Mouse (Mus musculus): Measurements from ENCODE around the gene Nell1. TPM values are rescaled to one million over a fixed set of nuclear protein-coding genes. Genes with fewer than 3 reads are reported as not detected.

Nell1 gene
- polyA plus RNA-seq, 1 experiment from 2014 or later, result 2.9 TPM

- H3K9ac ChIP-seq (replicated peaks), result no peak overlapping the region
- no peaks in the 10 kb centered on the region for H3K36me3 ChIP-seq
- no peaks in the 10 kb centered on the region for H3K9me3 ChIP-seq
- peaks cover 30% of the 10 kb centered on the region for H3K27me3 ChIP-seq
- no peak overlapping the region for H3K4me3 ChIP-seq
- peaks cover under 1% of the 10 kb centered on the region; the same call in 1 of the 2 replicates for H3K4me1 ChIP-seq
- WGBS, result 42% methylated on average over 4 of the region's 4 CpGs
- no peak overlapping the region for H3K4me2 ChIP-seq (replicated peaks)
- no peak overlapping the region for H3K27ac ChIP-seq (replicated peaks)
- no peak for ATAC-seq (ENCODE audit: low FRiP score, low read depth)
These were observed 5.1 kb upstream of the Nell1 start for GRCm38 (mm10) chr7:49969516-49969915.

- Histone ChIP-seq H3K9ac (replicated peaks) (peak overlapping the region; percentile 56; the same call in 1 of the 2 replicates), H3K27ac (replicated peaks) (no peak overlapping the region), H3K9me3 (no peaks in the 10 kb centered on the region), H3K4me2 (replicated peaks) (peak overlapping the region; percentile 99), H3K4me3 (peak overlapping the region; percentile 57), H3K4me1 (peaks cover 12% of the 10 kb centered on the region), H3K36me3 (no peaks in the 10 kb centered on the region), H3K27me3 (peaks cover 89% of the 10 kb centered on the region)
- under 1% methylated on average over 39 of the region's 40 CpGs for WGBS
- ATAC-seq (ENCODE audit: low FRiP score, low read depth), result peak; percentile 45; the same call in 1 of the 2 replicates
These were observed 917 bp downstream of the Nell1 start for GRCm38 (mm10) chr7:49975441-49976121.

GRCm38 (mm10) chr7:49981511-49982227, 7.0 kb downstream of the Nell1 start:
- 6% methylated on average over 9 of the region's 9 CpGs for WGBS
- no peaks in the 10 kb centered on the region for H3K9me3 ChIP-seq
- H3K36me3 ChIP-seq, result no peaks in the 10 kb centered on the region
- no peak overlapping the region for H3K4me2 ChIP-seq (replicated peaks)
- no peak overlapping the region for H3K27ac ChIP-seq (replicated peaks)
- peak; percentile 39 for ATAC-seq (ENCODE audit: low FRiP score, low read depth)
- H3K4me1 ChIP-seq, result peaks cover 8% of the 10 kb centered on the region
- peaks cover 56% of the 10 kb centered on the region for H3K27me3 ChIP-seq
- no peak overlapping the region for H3K4me3 ChIP-seq
- H3K9ac ChIP-seq (replicated peaks), result no peak overlapping the region

- H3K4me3 ChIP-seq, result no peak overlapping the region
- 22% methylated on average over 6 of the region's 6 CpGs for WGBS
- H3K27ac ChIP-seq (replicated peaks), result no peak overlapping the region
- H3K9ac ChIP-seq (replicated peaks), result no peak overlapping the region
- no peak overlapping the region for H3K4me2 ChIP-seq (replicated peaks)
- H3K4me1 ChIP-seq, result peaks cover 8% of the 10 kb centered on the region
- H3K27me3 ChIP-seq, result peaks cover 27% of the 10 kb centered on the region
- no peaks in the 10 kb centered on the region for H3K36me3 ChIP-seq
- H3K9me3 ChIP-seq, result no peaks in the 10 kb centered on the region
- ATAC-seq (ENCODE audit: low FRiP score, low read depth), result no peak
These were observed 10.0 kb downstream of the Nell1 start for GRCm38 (mm10) chr7:49984698-49985097.

DNA sequence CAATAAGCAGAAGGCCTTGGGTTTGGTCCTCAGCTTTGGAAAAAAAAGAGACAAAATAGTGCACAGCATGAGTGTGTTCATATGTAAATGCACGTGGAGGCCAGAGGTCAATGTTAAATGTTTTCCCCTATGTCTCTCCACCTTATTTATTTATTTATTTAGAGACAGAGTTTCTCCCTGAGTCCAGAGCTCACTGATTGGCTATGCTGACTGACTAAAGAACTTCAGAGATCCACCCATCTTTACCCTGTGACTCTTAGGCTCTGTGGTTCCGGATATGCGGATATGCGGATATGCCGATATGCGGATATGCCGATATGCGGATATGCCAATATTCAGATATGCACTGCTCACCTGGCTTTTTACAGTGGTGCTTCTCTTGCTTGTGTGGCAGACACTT, 11.3 kb downstream of the Nell1 start:
- Histone ChIP-seq H3K9me3 (no peaks in the 10 kb centered on the region), H3K4me2 (replicated peaks) (no peak overlapping the region), H3K4me3 (no peak overlapping the region), H3K4me1 (peaks cover 8% of the 10 kb centered on the region), H3K27me3 (peaks cover 15% of the 10 kb centered on the region), H3K36me3 (no peaks in the 10 kb centered on the region), H3K9ac (replicated peaks) (no peak overlapping the region), H3K27ac (replicated peaks) (no peak overlapping the region)
- WGBS, result 92% methylated on average over 8 of the region's 8 CpGs
- no peak for ATAC-seq (ENCODE audit: low FRiP score, low read depth)

GRCm38 (mm10) chr7:49999321-49999720, 24.7 kb downstream of the Nell1 start:
- WGBS, result 84% methylated on average over 4 of the region's 4 CpGs
- Histone ChIP-seq H3K27me3 (no peaks in the 10 kb centered on the region), H3K4me2 (replicated peaks) (no peak overlapping the region)

GRCm38 (mm10) chr7:50005268-50005667, 30.6 kb downstream of the Nell1 start:
- H3K27ac ChIP-seq (replicated peaks), result no peak overlapping the region
- WGBS, result 80% methylated on average over 2 of the region's 2 CpGs
- ATAC-seq (ENCODE audit: low FRiP score, low read depth), result no peak
- H3K36me3 ChIP-seq, result no peaks in the 10 kb centered on the region
- no peaks in the 10 kb centered on the region for H3K9me3 ChIP-seq
- no peak overlapping the region for H3K4me3 ChIP-seq
- no peaks in the 10 kb centered on the region for H3K4me1 ChIP-seq
- no peak overlapping the region for H3K4me2 ChIP-seq (replicated peaks)
- no peaks in the 10 kb centered on the region for H3K27me3 ChIP-seq
- no peak overlapping the region for H3K9ac ChIP-seq (replicated peaks)

More at GRCm38 (mm10) chr7:49999321-49999720, 24.7 kb downstream of the Nell1 start:
- no peak overlapping the region for H3K4me3 ChIP-seq
- no peaks in the 10 kb centered on the region for H3K36me3 ChIP-seq
- H3K4me1 ChIP-seq, result no peaks in the 10 kb centered on the region
- no peak for ATAC-seq (ENCODE audit: low FRiP score, low read depth)
- no peak overlapping the region for H3K27ac ChIP-seq (replicated peaks)
- H3K9me3 ChIP-seq, result no peaks in the 10 kb centered on the region
- no peak overlapping the region for H3K9ac ChIP-seq (replicated peaks)

DNA sequence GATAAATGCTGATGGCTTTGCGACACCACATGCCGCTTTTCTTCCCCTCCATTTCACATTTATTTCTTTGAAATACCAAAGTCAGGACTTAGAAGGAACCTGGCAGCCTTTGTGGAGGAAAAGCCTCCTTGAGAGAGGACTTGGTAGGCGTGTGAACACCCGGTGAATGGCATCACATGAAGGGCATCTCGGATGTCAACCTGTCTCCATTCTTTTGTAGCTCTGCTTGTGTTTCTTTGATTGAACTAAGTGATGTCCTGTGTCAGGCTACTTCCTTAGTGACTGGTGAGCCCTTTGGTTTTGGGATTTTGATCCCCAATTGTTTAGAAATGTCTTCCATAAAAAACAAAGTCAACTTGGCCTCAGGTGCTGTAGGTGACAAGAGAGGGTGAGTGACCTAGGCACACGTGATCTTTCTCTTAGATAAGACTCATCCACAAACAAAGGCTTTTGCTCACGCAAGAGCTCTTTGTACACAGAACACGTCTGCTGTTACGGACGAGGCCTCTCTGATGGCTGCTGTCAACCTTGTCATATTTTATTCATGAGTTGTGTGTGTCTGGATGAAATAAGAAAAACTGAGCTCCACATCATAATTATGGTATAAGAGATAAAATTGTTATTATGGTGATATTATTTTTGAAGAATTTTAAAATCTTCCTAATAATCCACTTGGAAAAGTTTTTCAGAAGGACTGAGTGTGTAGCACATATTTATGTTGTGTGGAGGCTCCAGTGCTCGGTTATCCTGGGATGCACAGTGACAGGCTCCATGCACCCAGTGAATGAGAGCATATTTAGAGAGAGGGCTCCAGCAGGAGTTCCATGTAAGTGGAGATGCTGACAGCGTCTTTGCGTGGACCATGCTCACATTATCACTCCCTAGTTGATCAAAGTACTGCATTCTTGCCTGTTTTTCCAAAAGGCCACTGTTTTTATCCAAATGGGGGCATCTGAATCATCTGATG, 60.8 kb downstream of the Nell1 start:
- Histone ChIP-seq H3K27me3 (no peaks in the 10 kb centered on the region), H3K27ac (replicated peaks) (no peak overlapping the region), H3K4me3 (no peak overlapping the region), H3K9ac (replicated peaks) (no peak overlapping the region), H3K4me1 (no peaks in the 10 kb centered on the region), H3K36me3 (no peaks in the 10 kb centered on the region), H3K9me3 (no peaks in the 10 kb centered on the region), H3K4me2 (replicated peaks) (no peak overlapping the region)
- WGBS, result 71% methylated on average over 13 of the region's 13 CpGs
- peak; percentile 68; the same call in 1 of the 2 replicates for ATAC-seq (ENCODE audit: low FRiP score, low read depth)

GRCm38 (mm10) chr7:50041112-50041511, 66.4 kb downstream of the Nell1 start:
- Histone ChIP-seq H3K9me3 (no peaks in the 10 kb centered on the region), H3K36me3 (no peaks in the 10 kb centered on the region), H3K4me2 (replicated peaks) (no peak overlapping the region), H3K4me1 (no peaks in the 10 kb centered on the region), H3K27me3 (no peaks in the 10 kb centered on the region), H3K4me3 (no peak overlapping the region), H3K9ac (replicated peaks) (no peak overlapping the region), H3K27ac (replicated peaks) (no peak overlapping the region)
- ATAC-seq (ENCODE audit: low FRiP score, low read depth), result no peak
- WGBS, result 71% methylated on average over 6 of the region's 6 CpGs

GRCm38 (mm10) chr7:50050144-50050543, 75.5 kb downstream of the Nell1 start:
- 91% methylated on average over 4 of the region's 4 CpGs for WGBS
- Histone ChIP-seq H3K27ac (replicated peaks) (no peak overlapping the region), H3K9me3 (no peaks in the 10 kb centered on the region), H3K4me2 (replicated peaks) (no peak overlapping the region), H3K4me1 (no peaks in the 10 kb centered on the region), H3K27me3 (no peaks in the 10 kb centered on the region), H3K9ac (replicated peaks) (no peak overlapping the region), H3K4me3 (no peak overlapping the region), H3K36me3 (no peaks in the 10 kb centered on the region)
- ATAC-seq (ENCODE audit: low FRiP score, low read depth), result no peak

- WGBS, result 89% methylated on average over 2 of the region's 2 CpGs
- Histone ChIP-seq H3K9ac (replicated peaks) (no peak overlapping the region), H3K4me2 (replicated peaks) (no peak overlapping the region), H3K36me3 (no peaks in the 10 kb centered on the region), H3K9me3 (no peaks in the 10 kb centered on the region), H3K4me3 (no peak overlapping the region), H3K27ac (replicated peaks) (no peak overlapping the region), H3K27me3 (no peaks in the 10 kb centered on the region), H3K4me1 (no peaks in the 10 kb centered on the region)
- no peak for ATAC-seq (ENCODE audit: low FRiP score, low read depth)
These were observed 79.0 kb downstream of the Nell1 start for GRCm38 (mm10) chr7:50053704-50054103.
